In the genomic region with DNA sequence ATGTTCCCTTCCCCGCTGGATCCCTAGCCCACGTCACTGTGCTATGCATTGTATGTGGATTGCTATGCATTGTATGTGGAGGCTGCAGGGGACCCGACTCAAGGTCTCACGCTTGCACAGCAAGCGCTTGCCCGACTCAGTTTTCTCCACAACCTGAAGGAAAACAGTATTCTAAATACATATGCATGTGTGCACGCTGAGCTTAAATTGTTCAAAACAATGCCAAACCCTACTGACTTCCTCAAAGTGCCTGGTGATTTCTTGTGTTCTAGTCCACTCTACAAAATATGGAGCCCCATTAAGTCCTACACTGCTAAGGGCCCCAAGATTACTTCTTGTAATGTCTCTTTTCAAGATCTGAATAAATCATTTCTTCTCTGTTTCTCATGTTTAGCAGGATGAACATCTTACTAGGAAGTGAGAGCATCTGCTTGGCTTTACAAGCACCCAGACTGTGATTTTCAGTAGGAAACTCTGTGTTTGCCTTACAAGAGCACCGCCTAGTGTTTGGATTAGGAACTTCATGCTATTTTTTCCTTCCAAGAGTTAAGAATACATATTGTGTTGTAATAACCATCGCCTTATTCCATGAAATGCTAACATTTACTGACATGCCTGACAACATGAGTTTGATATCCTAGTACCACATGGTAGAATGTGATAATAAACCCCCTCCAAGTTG, we compare ENCODE assay signal across 8 mouse cellular contexts.
DNase-seq lines count a peak whose midpoint lies in the region; ATAC-seq and TF ChIP-seq lines count a peak whose summit lies in the region.
"Had no signal": no experiment of that assay in that cellular context is flagged by ENCODE, and none has a peak within 500 bp of the region (broad histone marks: within the 10 kb centered on the region; RNA-seq: fewer than 3 reads in every experiment).

No protein-coding gene starts in this region.

- no peak for ATAC-seq in liver, postnatal 0 days
- ATAC-seq in hindbrain, embryonic 15.5 days (ENCODE audit: low FRiP score, low read depth), result 0 out of 2 replicates have a peak, but pooled peaks have one; percentile 29
- ATAC-seq in megakaryocyte progenitor cell, adult 5-6 weeks (replicated peaks; ENCODE audit: poor library complexity), result peak; percentile 73

- no peak overlapping the region for H3K9ac ChIP-seq in liver, postnatal 0 days (replicated peaks)
- no peak overlapping the region for H3K9ac ChIP-seq in hindbrain, embryonic 15.5 days

- TF ChIP-seq CTCF in liver, postnatal 0 days (IDR thresholded peaks at IDR 0.05; ENCODE audit: low read depth), result peak; percentile 80

- H3K4me1 ChIP-seq in liver, postnatal 0 days (ENCODE audit: insufficient read depth), result no peaks in the 10 kb centered on the region
- peaks cover 9% of the 10 kb centered on the region; the same call in 1 of the 2 replicates for H3K4me1 ChIP-seq in hindbrain, embryonic 15.5 days (replicated peaks)

- WGBS in liver, postnatal 0 days (ENCODE audit: insufficient replicate concordance), result 53% methylated on average over 9 of the region's 9 CpGs
- WGBS in hindbrain, embryonic 15.5 days, result 58% methylated on average over 9 of the region's 9 CpGs

- H3K36me3 ChIP-seq in liver, postnatal 0 days (replicated peaks; ENCODE audit: insufficient read depth, low read length), result no peaks in the 10 kb centered on the region
- H3K36me3 ChIP-seq in hindbrain, embryonic 15.5 days, result no peaks in the 10 kb centered on the region

- no peaks in the 10 kb centered on the region for H3K27me3 ChIP-seq in liver, postnatal 0 days (ENCODE audit: insufficient read depth, low read length)
- no peaks in the 10 kb centered on the region for H3K27me3 ChIP-seq in hindbrain, embryonic 15.5 days

- no peaks in the 10 kb centered on the region for H3K9me3 ChIP-seq in liver, postnatal 0 days (ENCODE audit: low read length)
- H3K9me3 ChIP-seq in hindbrain, embryonic 15.5 days, result no peaks in the 10 kb centered on the region

- H3K4me3 ChIP-seq in liver, postnatal 0 days (ENCODE audit: low read depth, low read length), result no peak overlapping the region
- H3K4me3 ChIP-seq in hindbrain, embryonic 15.5 days, result no peak overlapping the region
- H3K4me3 ChIP-seq: myocyte had no signal

- no peak for TF ChIP-seq EP300 in liver, postnatal 0 days (IDR thresholded peaks at IDR 0.05; ENCODE audit: low read depth)

- no peak overlapping the region for H3K4me2 ChIP-seq in liver, postnatal 0 days (ENCODE audit: low read depth, low read length)
- H3K4me2 ChIP-seq in hindbrain, embryonic 15.5 days, result peak overlapping the region; percentile 18; the same call in 1 of the 2 replicates

- DNase-seq in liver, postnatal 0 days, result no peak
- DNase-seq in liver (no peak), NIH3T3 (ENCODE audit: low read depth) (peak; percentile 85)
- DNase-seq in embryo, embryonic 9.5 days (ENCODE audit: extremely low spot score), result peak; percentile 56
- DNase-seq in adrenal gland, postnatal 36 days, result no peak

- no peak overlapping the region for H3K27ac ChIP-seq in liver, postnatal 0 days (ENCODE audit: low read depth)
- H3K27ac ChIP-seq in hindbrain, embryonic 15.5 days (replicated peaks), result no peak overlapping the region

Comparison
In these comparisons a context has a peak if more than half of its experiments do, and no peak if none do; other contexts are left out.
1. DNase-seq: peak in NIH3T3 (single experiment) and embryo, embryonic 9.5 days (single experiment); none in liver, postnatal 0 days (single experiment), liver (single experiment) and adrenal gland, postnatal 36 days (0 of 2).